Mouse (Mus musculus): ENCODE measurements at regions not wholly inside any gene's neighbourhood (a gene's known extent, or its start where the extent isn't known, plus 50 kb on each side); places are given as distances from the start of the nearest gene placed in this dataset.

DNA sequence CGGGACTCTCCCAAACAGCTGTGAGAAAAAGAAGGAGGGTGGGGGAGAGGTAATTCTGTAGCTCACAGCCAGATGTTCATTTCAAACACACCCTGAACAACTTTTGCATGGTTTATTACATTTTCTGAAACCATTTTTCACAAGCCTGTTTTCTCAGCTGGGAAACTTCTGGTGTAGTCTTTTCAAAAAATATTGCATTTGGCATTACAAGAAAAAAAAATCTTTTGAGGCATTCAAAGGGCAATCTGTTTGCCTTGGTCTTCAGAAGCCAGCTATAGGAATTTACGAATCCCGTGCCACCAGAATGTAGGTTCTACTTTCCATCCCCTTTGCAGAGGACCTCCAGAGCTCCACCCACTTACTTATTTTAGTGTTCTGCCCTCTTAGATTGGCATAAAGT is 681.7 kb downstream of the Gm826 start:
- DNase-seq (ENCODE audit: low read depth): no peak

DNA sequence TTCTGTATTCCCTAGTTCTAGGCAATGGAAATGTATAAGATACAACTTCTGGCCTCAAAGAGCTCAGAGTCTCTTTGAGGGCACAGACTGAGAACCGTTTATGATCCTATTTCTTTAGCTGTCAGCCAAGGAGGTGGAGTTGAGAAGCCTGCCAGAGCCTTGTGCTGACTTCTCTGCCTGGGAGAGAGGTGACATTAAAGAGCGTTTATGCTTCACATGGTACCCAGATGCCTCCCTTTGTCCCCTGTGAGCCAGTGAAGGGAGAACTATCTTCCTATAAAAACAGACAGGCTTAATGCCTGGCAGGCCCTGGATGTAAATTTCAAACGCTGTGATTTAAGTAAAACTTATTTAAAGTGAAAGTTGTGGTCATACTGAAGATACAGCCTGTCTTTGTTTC is 657.1 kb downstream of the Gm826 start:
- DNase-seq (ENCODE audit: low read depth): no peak

- no peak for DNase-seq (ENCODE audit: low read depth)
Measured at GRCm38 (mm10) chr2:159680641-159681040, 653.3 kb downstream of the Gm826 start.

DNA sequence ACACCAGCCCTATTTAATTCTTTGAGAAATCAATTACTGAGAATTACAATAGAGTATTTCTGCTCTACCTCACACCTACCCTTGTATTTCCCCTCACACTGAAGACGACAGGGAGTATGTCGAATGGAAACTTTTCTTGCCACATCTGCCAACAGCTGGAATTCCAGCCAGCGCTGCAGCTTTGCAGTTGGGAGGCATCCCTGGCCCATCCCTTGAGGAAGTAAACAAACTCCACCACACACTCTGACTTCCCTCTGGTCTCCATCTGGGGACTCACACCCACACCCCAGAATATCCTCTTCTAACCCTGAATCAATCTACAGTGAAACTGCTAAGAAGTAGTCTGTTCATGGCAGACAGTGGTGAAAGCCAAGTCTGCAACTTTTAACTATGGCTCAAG is 630.9 kb downstream of the Gm826 start:
- DNase-seq (ENCODE audit: low read depth): no peak

DNA sequence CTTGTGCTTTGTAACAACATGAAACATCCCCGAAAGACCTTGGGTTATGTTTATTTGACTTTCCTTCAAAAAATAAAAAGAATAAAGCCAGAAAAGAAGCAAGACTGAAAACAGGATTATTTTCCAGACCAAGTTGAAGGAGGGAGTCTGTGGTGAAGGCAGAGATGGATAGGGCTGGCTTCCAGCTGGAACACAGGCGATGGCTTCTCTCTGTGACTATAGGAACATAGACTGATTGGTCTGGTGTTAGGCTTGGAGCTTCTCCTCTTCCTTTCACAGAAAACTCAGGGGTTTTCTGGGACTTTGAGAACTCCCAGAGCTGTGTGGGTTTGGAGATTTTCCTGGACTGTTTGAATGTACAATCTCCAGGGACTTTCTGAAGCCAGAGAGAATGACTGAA is 625.8 kb downstream of the Gm826 start:
- DNase-seq (ENCODE audit: low read depth): no peak

GRCm38 (mm10) chr2:159714633-159715032 is 619.3 kb downstream of the Gm826 start:
- no peak for DNase-seq (ENCODE audit: low read depth)

DNA sequence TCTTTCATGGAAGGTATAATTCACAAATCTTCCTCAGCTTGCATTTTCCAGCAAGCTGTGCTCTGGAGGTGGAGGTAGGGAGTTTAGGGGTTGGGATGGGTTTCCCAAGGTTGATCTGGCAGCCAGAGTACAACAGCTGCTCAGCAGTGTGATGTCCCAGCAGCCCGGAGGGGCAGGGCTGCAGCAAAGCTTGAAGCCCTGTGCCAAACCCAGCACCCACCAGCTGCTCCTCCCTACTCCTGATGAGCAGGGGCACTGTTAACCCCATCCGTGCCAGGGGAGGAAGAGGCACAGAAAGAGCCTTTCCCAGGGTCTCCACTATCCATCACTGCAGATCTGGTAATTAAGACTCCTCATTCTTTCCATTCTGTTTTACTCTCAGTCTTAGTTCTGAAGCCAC is 615.2 kb downstream of the Gm826 start:
- DNase-seq (ENCODE audit: low read depth): no peak

DNA sequence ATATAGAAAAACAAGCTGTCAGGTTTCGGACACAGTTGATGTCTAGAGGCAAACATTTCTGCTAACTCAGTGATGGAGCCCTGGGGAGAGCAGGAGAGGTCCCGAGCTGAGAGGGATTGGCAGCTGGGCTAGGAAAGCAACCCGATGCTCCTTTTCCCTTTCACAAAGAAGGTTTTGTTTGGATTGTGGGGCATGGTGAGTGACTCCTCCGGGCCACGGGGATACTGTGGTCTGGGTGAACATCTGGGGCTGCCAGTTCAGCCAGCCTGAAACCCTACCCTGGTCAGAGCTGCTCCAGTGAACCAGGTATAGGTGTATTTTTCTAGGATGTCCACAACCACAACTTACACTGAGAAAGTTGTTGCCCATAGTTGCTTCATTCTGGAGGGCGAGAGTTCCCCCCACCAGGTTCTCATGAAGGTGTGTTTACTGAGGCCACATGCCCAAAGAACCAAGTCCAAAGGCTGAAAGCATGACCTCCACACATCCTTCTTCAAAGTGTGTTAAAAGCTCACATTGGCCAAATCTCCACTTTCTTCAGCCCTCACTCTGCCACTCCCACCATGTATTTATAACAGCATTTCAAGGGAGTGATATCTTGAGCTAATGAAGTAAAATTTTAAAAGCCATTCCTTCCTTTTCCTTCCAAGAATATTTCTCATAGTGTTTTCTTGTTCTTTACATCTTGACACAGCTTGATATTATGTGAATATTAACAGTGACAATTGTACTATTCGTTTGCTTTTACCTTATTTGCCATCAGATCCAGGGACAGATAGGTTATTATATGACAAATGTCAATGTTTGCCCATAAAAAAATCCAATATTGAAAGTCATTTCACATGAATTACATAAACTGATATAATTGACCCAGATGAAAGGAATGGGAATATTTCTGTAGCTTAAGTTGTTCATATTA is 608.5 kb downstream of the Gm826 start:
- DNase-seq (ENCODE audit: low read depth): no peak

DNA sequence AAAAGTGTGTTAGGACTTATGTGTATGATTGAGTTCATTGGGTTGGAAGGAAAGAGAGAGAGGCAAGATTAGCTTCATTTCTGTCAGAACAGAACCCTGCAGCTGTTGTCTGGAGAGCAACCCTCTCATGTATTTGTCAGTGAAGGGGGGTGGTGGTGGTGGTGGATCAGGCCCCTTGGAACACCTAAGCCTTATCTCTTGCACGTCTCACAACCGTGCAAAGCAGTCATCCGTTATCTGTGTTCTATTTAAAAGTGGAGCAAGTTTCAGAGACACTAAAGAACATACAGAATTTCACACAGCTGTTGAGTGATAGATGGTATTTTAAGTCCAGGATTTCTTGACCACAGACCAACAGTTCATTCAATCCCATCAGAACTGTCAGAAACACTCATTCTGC is 604.7 kb downstream of the Gm826 start:
- no peak for DNase-seq (ENCODE audit: low read depth)

GRCm38 (mm10) chr2:159730221-159730620 is 603.7 kb downstream of the Gm826 start:
- DNase-seq (ENCODE audit: low read depth): no peak

DNA sequence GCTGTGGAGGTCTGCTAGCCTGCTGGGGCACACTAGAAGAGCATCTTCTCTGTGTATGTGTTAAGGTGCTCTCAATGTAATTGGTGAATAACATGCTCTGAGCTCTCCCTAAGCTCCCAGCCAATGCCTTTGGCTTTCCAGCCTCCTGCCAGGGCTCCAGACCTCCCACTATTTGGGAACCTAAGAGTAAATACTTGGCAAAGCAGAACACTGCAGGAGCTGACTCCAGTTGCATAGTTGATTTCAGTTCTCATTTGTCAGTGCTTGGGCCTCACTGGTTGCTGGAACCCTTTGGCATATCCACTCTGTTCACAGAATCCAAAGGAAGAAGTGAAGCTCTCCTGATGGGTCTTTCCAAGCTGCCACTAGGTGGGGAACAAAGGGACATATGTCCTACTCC is 602.7 kb downstream of the Gm826 start:
- DNase-seq (ENCODE audit: low read depth): no peak

DNA sequence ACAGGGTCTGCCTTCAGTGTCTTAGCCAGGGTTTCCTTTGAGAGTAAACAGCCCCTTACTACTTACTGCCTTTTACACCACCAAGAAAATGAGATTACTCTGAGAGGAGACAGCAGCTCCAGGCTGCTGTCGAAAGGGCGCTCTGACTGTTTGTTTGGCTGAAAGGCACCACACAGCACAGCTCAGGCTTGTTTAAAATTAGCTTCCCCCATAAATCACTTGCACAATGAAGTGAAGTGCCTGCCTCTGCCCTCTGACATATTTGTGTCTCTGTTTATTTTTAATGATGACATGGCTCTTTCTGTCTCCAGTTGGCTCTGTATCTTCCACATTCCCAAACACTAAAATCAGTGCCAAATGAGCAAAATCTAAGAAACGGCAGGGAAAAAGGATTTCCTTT is 601.5 kb downstream of the Gm826 start:
- DNase-seq (ENCODE audit: low read depth): no peak

DNA sequence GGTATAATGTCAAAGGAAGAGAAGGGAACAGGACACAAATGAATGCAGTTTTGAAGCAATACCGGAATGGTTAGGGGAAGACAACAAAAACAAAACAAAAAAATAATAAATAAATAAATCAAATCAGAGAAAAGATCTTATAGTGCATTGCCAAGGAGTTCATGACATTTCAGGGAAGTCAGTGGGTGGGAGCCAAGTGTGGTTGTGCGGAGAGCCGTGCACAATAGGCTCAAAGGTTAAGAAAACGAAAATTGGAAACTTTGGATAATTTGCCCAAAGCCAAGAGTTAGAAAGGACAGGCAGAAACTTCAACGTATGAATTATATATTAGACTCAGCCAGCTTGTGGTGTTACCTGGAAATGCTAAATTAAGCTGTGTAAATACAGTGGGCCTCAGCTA is 599.4 kb downstream of the Gm826 start:
- no peak for DNase-seq (ENCODE audit: low read depth)

- no peak for DNase-seq (ENCODE audit: low read depth)
Measured at GRCm38 (mm10) chr2:159755541-159756011, 578.4 kb downstream of the Gm826 start.

DNA sequence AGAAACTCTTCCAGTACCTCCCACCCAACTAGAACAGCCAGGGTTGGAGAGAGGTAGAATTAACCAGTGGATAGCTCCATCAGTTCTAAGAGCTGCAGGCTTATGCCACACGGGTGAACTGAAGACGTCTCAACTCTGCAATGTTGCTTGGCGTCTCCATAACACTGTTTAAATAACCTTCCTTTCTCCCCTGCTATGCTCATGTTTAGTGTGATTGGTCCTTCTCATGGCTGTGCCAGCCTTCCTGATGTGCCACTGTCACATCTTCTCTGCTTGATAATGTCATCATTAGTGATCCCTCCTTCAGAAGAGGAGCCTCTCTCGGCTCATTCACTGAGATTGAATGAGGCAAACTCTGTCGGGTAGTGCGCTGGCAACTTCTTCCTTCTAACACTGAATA is 573.2 kb downstream of the Gm826 start:
- no peak for DNase-seq (ENCODE audit: low read depth)

DNA sequence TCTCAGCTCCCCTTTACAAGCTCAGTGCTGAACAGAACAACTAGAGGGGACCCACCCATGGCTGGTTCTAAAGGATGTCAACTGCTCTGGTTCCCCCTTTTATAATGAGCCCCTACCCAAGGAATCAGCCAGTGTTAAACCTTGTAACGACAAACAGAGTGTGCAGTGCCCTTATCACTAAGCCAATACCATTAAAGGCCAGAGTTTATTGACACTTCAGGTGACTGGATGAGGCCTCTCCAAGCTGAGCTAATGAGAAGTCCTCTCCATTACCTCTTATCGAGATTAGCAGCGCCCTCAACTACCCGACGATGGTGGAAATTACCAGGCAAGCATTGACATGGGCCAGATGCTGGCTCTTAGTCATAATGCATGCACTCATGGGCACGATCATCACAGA is 570.8 kb downstream of the Gm826 start:
- DNase-seq (ENCODE audit: low read depth): no peak

All from NIH3T3 (cell line).